Mouse (Mus musculus) liver, embryonic 15.5 days (tissue): ENCODE measurements around the gene Olfr745. TPM values are rescaled to one million over a fixed set of nuclear protein-coding genes. Genes with fewer than 3 reads are reported as not detected.

Experiments used
- ATAC-seq: fragments of 200-750 bp; cut with Nextera tagmentation; 2 replicates; pipeline ENCODE4 v1.8.0; 2017; ENCODE audit warnings: moderate number of reproducible peaks, mild to moderate bottlenecking, moderate library complexity; ENCODE audit not compliant: insufficient read depth
- H3K27ac ChIP-seq: fragments of 300-500 bp; sonication (generic); replicated peaks from 2 replicates; pipeline ENCODE4 v1.5.1; 2015; ENCODE audit warnings: mild to moderate bottlenecking, inconsistent platforms
- H3K27me3 ChIP-seq: fragments of 300-500 bp; sonication (generic); 2 replicates; pipeline ENCODE4 v1.6.1; 2015; ENCODE audit warnings: mild to moderate bottlenecking, inconsistent platforms
- H3K36me3 ChIP-seq: fragments of 300-500 bp; sonication (generic); replicated peaks from 2 replicates; pipeline ENCODE4 v1.6.1; 2015; ENCODE audit warnings: moderate library complexity, mild to moderate bottlenecking, inconsistent platforms
- H3K4me1 ChIP-seq: fragments of 300-500 bp; sonication (generic); replicated peaks from 2 replicates; pipeline ENCODE4 v1.6.1; 2015; ENCODE audit warnings: inconsistent platforms
- H3K4me2 ChIP-seq: fragments of 300-500 bp; sonication (generic); 2 replicates; pipeline ENCODE4 v1.6.1; 2015; ENCODE audit warnings: moderate library complexity, mild to moderate bottlenecking, inconsistent platforms
- H3K4me3 ChIP-seq: fragments of 300-500 bp; sonication (generic); replicated peaks from 2 replicates; pipeline ENCODE4 v1.5.1; 2015; ENCODE audit warnings: mild to moderate bottlenecking, inconsistent platforms
- H3K9ac ChIP-seq: fragments of 300-500 bp; sonication (generic); 2 replicates; pipeline ENCODE4 v1.6.1; 2015; ENCODE audit warnings: moderate library complexity, mild to moderate bottlenecking, inconsistent platforms
- H3K9me3 ChIP-seq: fragments of 300-500 bp; sonication (generic); replicated peaks from 2 replicates; pipeline ENCODE4 v1.6.1; 2016; ENCODE audit warnings: inconsistent platforms
- whole genome bisulfite sequencing: fragments of 180-500 bp; shearing (Covaris S2); methylation state at CpG from one replicate; pipeline ENCODE4 v1.1.7; 2015; ENCODE audit warnings: mixed read lengths; ENCODE audit not compliant: insufficient replicate concordance; 5-methylcytosine and 5-hydroxymethylcytosine counted together
- polyA plus RNA-seq: library from polyadenylated mRNA; unstranded; fragments of >200 nt; fragmentation: Nextera tagmentation; extraction: Ambion mirVana; gene quantifications from 2 replicates; pipeline ENCODE4 v1.2.1, GENCODE M21; 2015

The Olfr745 gene
- polyA plus RNA-seq: not detected in 2 replicates

GRCm38 (mm10) chr14:50639088-50639487 lies at the start of gene Olfr745:
Gene Olfr745 (plus strand): TSS chr14:50639388.
- Histone ChIP-seq H3K36me3 (no peaks in the 10 kb centered on the region), H3K4me3 (no peak within 1 kb of the TSS), H3K27ac (no peak within 1 kb of the TSS), H3K9ac (no peak within 1 kb of the TSS), H3K4me2 (no peak within 1 kb of the TSS), H3K9me3 (no peaks in the 10 kb centered on the region), H3K4me1 (no peaks in the 10 kb centered on the region), H3K27me3 (no peaks in the 10 kb centered on the region)
- 56% methylated on average over 2 of the region's 2 CpGs for WGBS
- no peak for ATAC-seq

GRCm38 (mm10) chr14:50614579-50614978 lies 24.6 kb upstream of the Olfr745 start, which contains the start of gene Olfr744:
Gene Olfr744 (plus strand): TSS chr14:50614879.
- no peak within 1 kb of the TSS for H3K27ac ChIP-seq
- no peak within 1 kb of the TSS for H3K4me3 ChIP-seq
- H3K4me2 ChIP-seq: no peak within 1 kb of the TSS
- no peaks in the 10 kb centered on the region for H3K36me3 ChIP-seq
- H3K27me3 ChIP-seq: no peaks in the 10 kb centered on the region
- H3K9me3 ChIP-seq: 0 out of 2 replicates have a peak, but pooled peaks cover 3% of the 10 kb centered on the region
- no peak within 1 kb of the TSS for H3K9ac ChIP-seq
- ATAC-seq: no peak
- 62% methylated on average over 2 of the region's 2 CpGs for WGBS
- no peaks in the 10 kb centered on the region for H3K4me1 ChIP-seq

DNA sequence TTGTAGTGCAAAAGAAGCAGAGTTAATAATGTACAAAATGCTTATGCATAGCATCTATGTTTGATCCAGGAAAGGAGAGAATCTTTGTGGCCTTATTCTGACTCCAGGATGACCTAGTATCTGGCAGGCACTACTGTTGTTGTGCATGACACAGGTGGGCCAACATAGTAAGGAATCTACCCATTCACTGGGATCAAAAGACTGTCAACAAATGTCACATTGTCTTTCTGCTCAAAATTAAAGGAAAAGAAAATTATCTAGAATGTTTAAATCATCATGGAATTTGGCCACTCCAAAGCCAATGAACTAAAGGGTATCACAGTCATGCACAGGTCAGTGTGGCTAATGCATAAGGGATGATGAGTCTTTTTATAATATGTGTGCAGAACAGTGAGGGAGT lies 7.6 kb downstream of the Olfr745 start, which contains the start of gene Olfr746:
Gene Olfr746, plus strand, starts transcription at position 301 of the 400 bp plus-strand sequence.
- Histone ChIP-seq H3K27ac (no peak within 1 kb of the TSS), H3K4me1 (no peaks in the 10 kb centered on the region), H3K9me3 (no peaks in the 10 kb centered on the region), H3K9ac (no peak within 1 kb of the TSS), H3K4me2 (no peak within 1 kb of the TSS), H3K4me3 (no peak within 1 kb of the TSS), H3K27me3 (no peaks in the 10 kb centered on the region), H3K36me3 (no peaks in the 10 kb centered on the region)
- ATAC-seq: no peak

DNA sequence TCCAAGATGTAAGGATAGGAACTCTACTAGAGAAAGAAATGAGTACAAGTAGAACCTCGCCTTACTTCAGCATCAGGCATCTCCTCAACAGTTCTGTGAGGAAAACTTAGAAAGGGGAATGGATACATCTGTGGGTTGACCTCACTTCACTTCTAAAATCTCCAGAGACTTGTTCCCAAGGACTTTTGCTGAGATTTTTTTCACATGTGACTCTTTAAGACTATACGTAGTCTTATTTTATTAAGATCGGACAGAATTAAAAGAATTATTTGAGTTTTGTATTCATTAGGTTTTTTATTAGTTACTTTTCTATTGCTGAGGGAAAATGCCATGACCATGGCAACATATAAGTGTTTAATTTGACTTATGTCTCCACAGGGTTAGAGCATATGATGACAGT lies 53.9 kb downstream of the Olfr745 start, which contains the start of gene Olfr747:
Gene Olfr747, minus strand, starts transcription at position 101 of the 400 bp plus-strand sequence.
- Histone ChIP-seq H3K4me3 (no peak within 1 kb of the TSS), H3K4me2 (no peak within 1 kb of the TSS), H3K9ac (no peak within 1 kb of the TSS), H3K4me1 (no peaks in the 10 kb centered on the region), H3K36me3 (no peaks in the 10 kb centered on the region), H3K9me3 (no peaks in the 10 kb centered on the region), H3K27ac (no peak within 1 kb of the TSS), H3K27me3 (no peaks in the 10 kb centered on the region)
- no peak for ATAC-seq
- 73% methylated on average over 3 of the region's 3 CpGs for WGBS

Other genes with a start within 250 kb of the Olfr745 start
- gene Olfr738, start 231.8 kb upstream of the Olfr745 start, polyA plus RNA-seq: not detected in 2 replicates
- not detected in 2 replicates for gene Olfr739, start 220.8 kb upstream of the Olfr745 start, polyA plus RNA-seq
- not detected in 2 replicates for gene Olfr740, start 193.8 kb upstream of the Olfr745 start, polyA plus RNA-seq
- gene Olfr741, start 166.7 kb upstream of the Olfr745 start, polyA plus RNA-seq: not detected in 2 replicates
- not detected in 2 replicates for gene Olfr742, start 135.8 kb upstream of the Olfr745 start, polyA plus RNA-seq
- gene Olfr743, start 117.5 kb upstream of the Olfr745 start, polyA plus RNA-seq: not detected in 2 replicates
- gene Olfr744, start 24.5 kb upstream of the Olfr745 start, polyA plus RNA-seq: not detected in 2 replicates
- not detected in 2 replicates for gene Olfr746, start 7.7 kb downstream of the Olfr745 start, polyA plus RNA-seq
- gene Olfr747, start 53.8 kb downstream of the Olfr745 start, polyA plus RNA-seq: not detected in 2 replicates
- not detected in 2 replicates for gene Olfr748, start 68.0 kb downstream of the Olfr745 start, polyA plus RNA-seq
- gene Olfr749, start 105.7 kb downstream of the Olfr745 start, polyA plus RNA-seq: not detected in 2 replicates
- gene Ttc5, start 146.1 kb downstream of the Olfr745 start, polyA plus RNA-seq: 16.3 and 17.6 TPM in 2 replicates
- gene Ccnb1ip1, start 168.3 kb downstream of the Olfr745 start, polyA plus RNA-seq: not detected in 2 replicates
- gene Parp2, start 168.5 kb downstream of the Olfr745 start, polyA plus RNA-seq: 25.7 and 28.0 TPM in 2 replicates
- 3.8 and 4.3 TPM in 2 replicates for gene Tep1, start 231.2 kb downstream of the Olfr745 start, polyA plus RNA-seq